Mouse (Mus musculus) ovary, adult 18-20 months (tissue): Measurements from ENCODE around the gene 2810408A11Rik.

Source experiments
- DNase-seq: peaks from one replicate; pipeline ENCODE4 v3.0.0; 2022; ENCODE audit warnings: low spot score, mixed read lengths

2810408A11Rik gene

GRCm38 (mm10) chr11:69849128-69849527 lies 51.7 kb downstream of the 2810408A11Rik start:
- DNase-seq: no peak

GRCm38 (mm10) chr11:69848021-69848420 lies 52.8 kb downstream of the 2810408A11Rik start:
- DNase-seq: no peak
